Mouse (Mus musculus) erythroblast, adult 5-6 weeks (primary cell): ENCODE measurements around the gene Trpv3. TPM values are rescaled to one million over a fixed set of nuclear protein-coding genes. Genes with fewer than 3 reads are reported as not detected.

ENCODE experiments used
- ATAC-seq: replicated peaks from 2 replicates; pipeline ENCODE4 v1.8.0; 2016; ENCODE audit warnings: moderate number of reproducible peaks, mild to moderate bottlenecking, moderate TSS enrichment, inconsistent platforms; ENCODE audit not compliant: poor library complexity, low FRiP score, severe bottlenecking
- total RNA-seq, 2 experiments: library from RNA; stranded (forward) in 1 of 2; stranded (reverse) in 1 of 2; fragments of 150-400 nt in 1 of 2; fragments of 200-764, 138-1000 nt in 1 of 2; gene quantifications; 2 replicates each; pipeline versions ENCODE4 v1.2.3 to v1.2.4; 2015 to 2017; ENCODE audit warnings: low replicate concordance in 2 of 2

Gene Trpv3
- total RNA-seq (2015; ENCODE audit: low replicate concordance) (not detected in 2 replicates), total RNA-seq (2017; ENCODE audit: low replicate concordance) (not detected in 2 replicates)

- no peak for ATAC-seq
These were observed at the start of gene Trpv3 for GRCm38 (mm10) chr11:73267267-73267666. TSS of gene Trpv3 (plus strand) at chr11:73267388.

- no peak for ATAC-seq
These were observed 47.5 kb upstream of the Trpv3 start for GRCm38 (mm10) chr11:73219671-73220070.

DNA sequence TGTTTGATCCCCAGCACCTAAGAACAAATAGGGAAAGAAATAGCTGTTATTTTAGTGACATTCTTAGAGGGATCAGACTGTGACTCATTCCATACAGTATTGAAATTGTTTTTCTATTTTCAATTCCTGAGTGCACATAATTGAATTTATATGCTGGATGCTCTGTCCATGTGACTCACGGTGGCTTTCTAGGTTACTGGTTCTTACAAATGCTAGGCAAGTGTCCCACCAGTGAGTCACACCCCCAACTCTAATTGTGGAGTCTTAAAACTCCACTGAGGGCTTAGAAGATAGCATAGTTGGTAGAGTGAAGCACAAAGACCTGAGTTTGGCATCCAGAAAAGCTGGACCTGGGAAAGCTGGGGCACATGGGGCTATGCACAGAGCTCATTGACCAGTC is 46.5 kb upstream of the Trpv3 start:
- ATAC-seq: no peak

DNA sequence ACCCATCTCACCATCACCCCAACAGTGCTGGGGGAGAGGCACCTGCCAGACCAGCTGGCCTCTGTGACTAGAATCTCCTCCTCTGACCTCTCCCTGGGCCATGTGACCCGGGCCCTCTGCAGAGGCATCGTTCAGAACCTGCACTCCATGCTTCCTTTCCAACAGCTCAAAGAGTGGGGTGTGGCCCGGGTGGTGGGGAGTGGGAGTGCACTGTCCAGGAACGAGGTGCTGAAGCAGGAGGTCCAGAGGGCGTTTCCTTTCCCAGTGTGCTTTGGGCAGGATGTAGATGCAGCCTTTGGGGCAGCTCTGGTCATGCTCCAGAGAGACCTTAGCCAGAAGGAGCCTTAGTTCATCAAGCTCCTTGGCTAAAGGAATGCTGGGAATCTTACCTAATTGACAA is 44.3 kb upstream of the Trpv3 start:
- ATAC-seq: no peak

DNA sequence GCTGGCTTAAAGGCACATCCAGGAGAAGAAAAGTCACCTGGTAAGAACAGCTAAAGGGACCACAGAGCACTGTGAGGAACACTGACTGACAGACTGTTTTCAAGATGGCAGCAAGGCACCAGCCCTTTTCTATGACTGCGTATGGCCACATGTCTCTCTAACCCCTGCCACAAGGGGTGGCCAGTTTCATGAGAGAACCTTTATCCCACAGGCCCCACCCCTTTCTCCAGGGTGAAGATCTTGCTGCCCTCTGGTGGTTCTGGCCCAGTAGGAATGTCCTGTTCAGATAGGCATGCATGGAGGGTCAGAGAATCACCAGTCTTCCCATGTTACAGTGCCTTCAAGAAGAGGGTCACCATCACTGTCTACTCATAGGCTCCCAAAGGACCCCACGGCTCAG is 43.2 kb upstream of the Trpv3 start:
- peak; percentile 55 for ATAC-seq

DNA sequence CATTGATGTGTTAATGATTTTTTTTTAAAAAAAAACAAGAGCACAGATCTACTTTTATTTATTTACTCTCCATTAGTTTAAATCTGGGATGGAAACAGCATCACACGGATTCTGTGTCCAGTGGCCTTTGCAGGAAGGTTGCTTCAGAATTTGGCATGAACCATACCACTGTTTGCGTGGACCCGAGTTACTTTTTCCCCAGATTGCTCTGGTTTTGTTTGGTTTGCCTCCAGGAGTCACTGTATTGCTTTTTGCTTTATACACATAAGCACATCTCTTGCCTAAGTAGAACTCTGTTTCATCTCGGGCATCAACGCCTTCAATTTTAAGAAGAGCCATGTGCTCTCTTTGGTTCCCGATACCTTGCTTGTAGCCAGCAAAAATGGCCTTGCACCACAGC is 41.3 kb upstream of the Trpv3 start:
- no peak for ATAC-seq

GRCm38 (mm10) chr11:73228881-73229280 is 38.3 kb upstream of the Trpv3 start:
- ATAC-seq: no peak

GRCm38 (mm10) chr11:73230081-73230480 is 37.1 kb upstream of the Trpv3 start:
- ATAC-seq: no peak

- no peak for ATAC-seq
These were observed 34.7 kb upstream of the Trpv3 start for GRCm38 (mm10) chr11:73232513-73232912.

DNA sequence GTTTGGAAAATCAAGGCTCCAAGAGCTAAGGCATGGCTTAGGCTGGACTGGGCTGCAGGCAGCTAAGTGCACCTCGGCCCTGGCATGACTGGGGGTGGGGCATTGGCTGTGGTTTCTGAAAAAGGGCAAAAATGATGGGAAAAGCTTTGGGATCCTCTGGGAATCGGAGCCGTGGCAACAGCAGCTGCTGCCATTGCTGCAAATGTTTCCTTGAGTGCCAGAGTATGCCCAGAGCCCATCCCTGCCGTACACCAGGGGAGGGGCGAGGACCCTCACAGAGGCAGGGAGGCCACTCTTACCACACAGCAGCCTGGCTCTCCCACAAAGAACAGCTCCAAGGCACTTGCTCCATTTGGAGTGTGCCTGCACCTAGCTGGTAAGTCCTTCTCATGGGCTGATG is 33.2 kb upstream of the Trpv3 start, which contains the start of gene Trpv1:
Gene Trpv1, plus strand, starts transcription at position 301 of the 400 bp plus-strand sequence.
- ATAC-seq: no peak

- ATAC-seq: no peak
These were observed 31.0 kb upstream of the Trpv3 start for GRCm38 (mm10) chr11:73235990-73236701.

GRCm38 (mm10) chr11:73236731-73237130 is 30.5 kb upstream of the Trpv3 start:
- no peak for ATAC-seq

DNA sequence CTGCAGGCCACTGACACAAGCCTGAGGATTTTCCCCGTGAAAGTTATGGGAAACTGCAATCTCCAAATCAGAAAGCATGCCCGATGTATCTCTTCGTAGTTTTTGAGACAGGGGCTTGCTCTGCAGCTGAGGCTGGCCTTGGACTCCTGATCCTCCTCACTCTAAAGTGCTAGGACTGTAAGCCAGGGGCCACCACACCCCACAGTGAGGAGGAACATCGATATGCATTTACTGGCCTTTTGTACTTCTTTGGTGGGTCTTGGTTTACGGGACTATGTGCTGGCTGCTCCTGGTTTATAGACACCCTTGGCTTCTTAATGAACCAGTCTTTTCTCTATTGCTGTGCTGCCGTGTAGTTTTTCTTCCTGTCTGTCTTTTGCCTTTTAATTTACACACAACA is 25.0 kb upstream of the Trpv3 start:
- ATAC-seq: no peak

- ATAC-seq: no peak
These were observed 24.4 kb upstream of the Trpv3 start for GRCm38 (mm10) chr11:73242777-73243176.

GRCm38 (mm10) chr11:73257362-73257945 is 9.7 kb upstream of the Trpv3 start:
- no peak for ATAC-seq

DNA sequence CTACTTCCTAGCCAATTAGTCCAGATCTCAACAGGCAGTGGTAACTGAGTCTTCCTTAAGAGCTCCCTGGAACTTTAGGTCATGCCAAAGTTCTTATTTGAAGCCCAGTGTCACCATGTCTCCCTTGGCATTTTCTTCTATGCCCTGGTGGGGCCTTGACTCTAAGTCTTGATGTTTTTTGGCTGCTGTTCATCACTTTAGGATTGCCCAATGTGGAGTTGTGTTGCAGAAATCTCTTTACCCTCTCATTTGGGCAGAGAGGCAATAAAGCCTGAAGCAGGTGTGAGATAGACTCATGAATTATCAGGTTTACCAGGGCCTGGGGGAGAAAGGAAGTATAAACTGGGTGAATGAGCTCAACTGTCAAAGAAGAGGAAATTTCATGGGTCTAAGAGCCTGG is 8.5 kb upstream of the Trpv3 start:
- no peak for ATAC-seq

- no peak for ATAC-seq
These were observed 6.7 kb upstream of the Trpv3 start for GRCm38 (mm10) chr11:73260457-73260856.

DNA sequence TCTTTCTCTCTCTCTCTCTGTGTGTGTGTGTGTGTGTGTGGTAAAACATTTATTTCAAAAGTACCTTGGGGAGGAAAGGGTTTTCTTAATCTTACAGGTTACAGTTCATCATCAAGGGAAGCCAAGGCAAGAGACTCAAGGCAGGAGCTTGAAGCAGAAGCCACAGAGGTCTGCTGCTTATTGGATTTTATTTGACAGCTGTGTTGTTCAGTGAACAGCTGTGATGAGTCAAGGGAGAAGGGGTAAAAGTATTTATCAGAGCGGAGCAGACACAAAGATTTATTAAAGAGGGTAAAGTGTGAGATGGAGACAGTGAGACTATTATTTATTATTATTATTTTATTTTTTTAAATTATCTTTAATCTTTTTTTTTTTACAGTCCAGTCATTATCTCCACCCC is 5.8 kb upstream of the Trpv3 start:
- no peak for ATAC-seq

GRCm38 (mm10) chr11:73274821-73275220 is 7.6 kb downstream of the Trpv3 start:
- ATAC-seq: no peak

DNA sequence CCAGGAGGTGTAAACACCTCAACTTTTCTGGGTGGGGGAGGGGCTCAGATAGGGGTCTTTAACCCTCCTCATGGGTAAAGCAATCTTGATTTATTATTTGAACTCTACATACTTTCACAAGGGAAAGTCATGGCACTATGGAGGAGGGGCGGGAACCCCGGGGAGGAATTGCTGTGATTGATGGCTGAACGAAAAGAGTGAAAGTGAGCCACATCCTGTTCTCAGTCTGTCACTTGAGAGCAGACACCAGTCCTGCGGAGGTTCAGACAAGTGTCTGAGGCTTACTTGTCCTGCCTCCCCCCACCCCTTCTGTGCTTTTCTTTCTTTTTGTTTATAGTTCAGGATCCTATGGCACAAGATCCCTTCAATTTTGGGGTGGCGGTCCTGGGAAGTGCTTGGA is 13.5 kb downstream of the Trpv3 start:
- ATAC-seq: no peak

- ATAC-seq: peak; percentile 39
These were observed 14.4 kb downstream of the Trpv3 start for GRCm38 (mm10) chr11:73281528-73282027.
